Mouse (Mus musculus) olfactory bulb, adult 2 months (tissue): ENCODE measurements around the gene Slc30a3. TPM values are rescaled to one million over a fixed set of nuclear protein-coding genes. Genes with fewer than 3 reads are reported as not detected.

Experiments
- H3K27ac ChIP-seq: fragments of 200-500 bp; 2 replicates; pipeline ENCODE4 v1.5.1; 2012; ENCODE audit warnings: low read depth, low read length; ENCODE audit not compliant: insufficient read depth
- H3K4me1 ChIP-seq: fragments of 200-500 bp; 2 replicates; pipeline ENCODE4 v1.6.1; 2012; ENCODE audit warnings: low read length; ENCODE audit not compliant: control insufficient read depth, insufficient read depth
- H3K4me3 ChIP-seq: fragments of 200-500 bp; 2 replicates; pipeline ENCODE4 v1.5.1; 2012; ENCODE audit warnings: mild to moderate bottlenecking, low read depth, low read length, moderate library complexity; ENCODE audit not compliant: insufficient read depth
- CTCF ChIP-seq: fragments of 200-500 bp; IDR thresholded peaks from 2 replicates; pipeline ENCODE4 v1.5.1; 2012; ENCODE audit warnings: low read depth, mild to moderate bottlenecking, low read length, moderate library complexity; ENCODE audit not compliant: insufficient read depth
- POLR2A ChIP-seq: fragments of 200-500 bp; IDR thresholded peaks from 2 replicates; pipeline ENCODE4 v1.6.1; 2012; ENCODE audit warnings: mild to moderate bottlenecking, low read depth, low read length, moderate library complexity; ENCODE audit not compliant: insufficient read depth
- WGBS: fragments of 180-500 bp; shearing (Covaris S2); methylation state at CpG from one replicate; pipeline ENCODE4 v1.1.7; 2018; 5-methylcytosine and 5-hydroxymethylcytosine counted together
- polyA plus RNA-seq: library from polyadenylated mRNA; stranded (reverse); fragments of >200 nt; gene quantifications from 2 replicates; pipeline ENCODE4 v1.2.4, GENCODE M21; 2012; ENCODE audit warnings: low replicate concordance; ENCODE audit not compliant: missing spikeins, insufficient read depth, insufficient read length

The Slc30a3 gene
- polyA plus RNA-seq, 1 experiment, result not detected

GRCm38 (mm10) chr5:31136730-31137424, 28.8 kb upstream of the Slc30a3 start:
- peaks cover 23% of the 10 kb centered on the region for H3K4me1 ChIP-seq
- H3K27ac ChIP-seq, result no peak overlapping the region
- TF ChIP-seq POLR2A (no peak), CTCF (no peak)
- H3K4me3 ChIP-seq, result no peak overlapping the region
- WGBS, result 1% methylated on average over 33 of the region's 33 CpGs

GRCm38 (mm10) chr5:31126050-31126449, 18.0 kb upstream of the Slc30a3 start:
- TF ChIP-seq POLR2A, result no peak
- no peak for TF ChIP-seq CTCF
- WGBS, result 38% methylated on average over 5 of the region's 5 CpGs
- Histone ChIP-seq H3K4me1 (no peaks in the 10 kb centered on the region), H3K4me3 (no peak overlapping the region), H3K27ac (no peak overlapping the region)

- 43% methylated on average over 2 of the region's 2 CpGs for WGBS
- no peaks in the 10 kb centered on the region for H3K4me1 ChIP-seq
- no peak for TF ChIP-seq POLR2A
- no peak for TF ChIP-seq CTCF
Measured at GRCm38 (mm10) chr5:31123481-31123880, 15.4 kb upstream of the Slc30a3 start.

GRCm38 (mm10) chr5:31121111-31121510, 13.1 kb upstream of the Slc30a3 start:
- no peaks in the 10 kb centered on the region for H3K4me1 ChIP-seq
- no peak overlapping the region for H3K4me3 ChIP-seq
- no peak for TF ChIP-seq POLR2A
- no peak for TF ChIP-seq CTCF
- H3K27ac ChIP-seq, result no peak overlapping the region
- 84% methylated on average over 8 of the region's 8 CpGs for WGBS

More at GRCm38 (mm10) chr5:31123481-31123880, 15.4 kb upstream of the Slc30a3 start:
- Histone ChIP-seq H3K27ac (no peak overlapping the region), H3K4me3 (no peak overlapping the region)

GRCm38 (mm10) chr5:31116912-31117311, 8.9 kb upstream of the Slc30a3 start:
- H3K27ac ChIP-seq, result no peak overlapping the region
- no peak overlapping the region for H3K4me3 ChIP-seq
- H3K4me1 ChIP-seq, result no peaks in the 10 kb centered on the region
- WGBS, result 35% methylated on average over 10 of the region's 10 CpGs
- TF ChIP-seq CTCF (no peak), POLR2A (no peak)

GRCm38 (mm10) chr5:31116354-31116753, 8.3 kb upstream of the Slc30a3 start, which contains the start of gene Trim54:
Gene Trim54 (plus strand): TSS chr5:31116712.
- H3K4me1 ChIP-seq, result no peaks in the 10 kb centered on the region
- no peak within 1 kb of the TSS for H3K4me3 ChIP-seq
- no peak within 1 kb of the TSS for H3K27ac ChIP-seq
- WGBS, result 50% methylated on average over 3 of the region's 3 CpGs
- TF ChIP-seq POLR2A (no peak), CTCF (no peak)

GRCm38 (mm10) chr5:31110781-31111180, 2.7 kb upstream of the Slc30a3 start:
- 27% methylated on average over 7 of the region's 7 CpGs for WGBS
- no peak overlapping the region for H3K4me3 ChIP-seq
- TF ChIP-seq POLR2A (no peak), CTCF (no peak)
- no peaks in the 10 kb centered on the region for H3K4me1 ChIP-seq
- no peak overlapping the region for H3K27ac ChIP-seq

- Histone ChIP-seq H3K4me3 (no peak within 1 kb of the TSS), H3K27ac (no peak within 1 kb of the TSS), H3K4me1 (no peaks in the 10 kb centered on the region)
- no peak for TF ChIP-seq POLR2A
- WGBS, result 88% methylated on average over 9 of the region's 9 CpGs
Measured at GRCm38 (mm10) chr5:31105814-31106335, 2.2 kb downstream of the Slc30a3 start, which contains the start of gene Dnajc5g. Gene Dnajc5g (plus strand): TSS chr5:31106285.

- WGBS, result 30% methylated on average over 11 of the region's 11 CpGs
- Histone ChIP-seq H3K4me1 (peaks cover 39% of the 10 kb centered on the region), H3K27ac (no peak overlapping the region), H3K4me3 (peak overlapping the region; percentile 32; the same call in 1 of the 2 replicates)
- TF ChIP-seq POLR2A, result no peak
- peak; percentile 25; the same call in 1 of the 2 replicates for TF ChIP-seq CTCF
Measured at GRCm38 (mm10) chr5:31095711-31096480, 12.1 kb downstream of the Slc30a3 start.
